Mouse (Mus musculus): ENCODE data around the gene Tm6sf1. TPM values are rescaled to one million over a fixed set of nuclear protein-coding genes. Genes with fewer than 3 reads are reported as not detected.

The Tm6sf1 gene
- polyA plus RNA-seq, 1 experiment from 2014 or later = 3.8 TPM

DNA sequence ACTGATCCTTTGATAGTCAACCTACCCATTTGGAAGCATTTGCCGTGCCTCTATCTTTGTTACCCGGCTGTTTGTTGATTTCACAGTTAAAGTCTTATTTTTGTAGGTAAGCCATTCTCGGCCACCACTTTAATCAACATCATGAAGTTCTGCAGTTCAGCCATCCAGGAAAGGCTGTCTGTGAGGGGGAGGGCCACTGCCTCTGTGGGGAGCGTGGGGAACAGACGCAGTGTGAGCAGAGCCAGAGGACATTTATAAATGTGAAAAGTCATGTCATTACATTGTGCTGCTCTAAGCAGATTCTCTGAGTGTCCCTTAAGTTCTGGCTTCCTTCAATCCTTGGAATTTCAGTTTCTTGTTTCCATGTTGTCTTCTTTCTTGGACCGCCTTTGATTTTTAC is 8.6 kb upstream of the Tm6sf1 start:
- CTCF ChIA-PET = no interaction called here
- no peak for ATAC-seq
- no peaks in the 10 kb centered on the region for H3K27me3 ChIP-seq
- POLR2A ChIA-PET = no interaction called here
- DNase-seq (ENCODE audit: low read depth, low spot score) = no peak
- in situ Hi-C loops (cut with MboI; ENCODE audit: low pct_unique_long_range_greater_than_20kb) = no loop called here
- no peak for TF ChIP-seq CTCF (IDR thresholded peaks at IDR 0.05)

DNA sequence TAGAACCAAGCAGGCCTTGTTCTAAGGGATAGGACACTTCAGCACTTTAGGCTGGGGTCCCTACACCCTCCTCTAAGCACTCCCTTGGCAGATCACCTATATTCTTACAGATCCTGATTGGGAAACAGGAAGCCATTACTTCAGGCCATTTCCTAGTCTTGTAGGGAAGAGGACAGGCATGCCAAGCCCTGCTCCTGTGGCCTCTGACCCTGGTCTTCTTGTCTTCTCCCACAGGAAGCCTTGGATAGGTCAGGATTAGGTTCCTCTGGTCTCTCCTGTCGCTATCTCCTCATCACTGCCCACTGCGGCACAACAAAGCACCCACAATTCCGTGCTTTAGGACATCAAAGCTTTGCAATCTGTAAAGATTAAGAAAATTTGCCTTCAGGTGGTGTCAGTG is 7.1 kb upstream of the Tm6sf1 start:
- TF ChIP-seq CTCF (IDR thresholded peaks at IDR 0.05) = no peak
- in situ Hi-C loops (cut with MboI; ENCODE audit: low pct_unique_long_range_greater_than_20kb) = no loop called here
- no peak for ATAC-seq
- DNase-seq (ENCODE audit: low read depth, low spot score) = no peak
- ChIA-PET CTCF (interaction anchor here (0.9 kb wide), 1 partner anchor 16 kb away, joined by 4 read pairs; no protein-coding TSS in a partner anchor), POLR2A (interaction anchor here (1.5 kb wide), 1 partner anchor 21 kb away, joined by 4 read pairs; no protein-coding TSS in a partner anchor)
- no peaks in the 10 kb centered on the region for H3K27me3 ChIP-seq

DNA sequence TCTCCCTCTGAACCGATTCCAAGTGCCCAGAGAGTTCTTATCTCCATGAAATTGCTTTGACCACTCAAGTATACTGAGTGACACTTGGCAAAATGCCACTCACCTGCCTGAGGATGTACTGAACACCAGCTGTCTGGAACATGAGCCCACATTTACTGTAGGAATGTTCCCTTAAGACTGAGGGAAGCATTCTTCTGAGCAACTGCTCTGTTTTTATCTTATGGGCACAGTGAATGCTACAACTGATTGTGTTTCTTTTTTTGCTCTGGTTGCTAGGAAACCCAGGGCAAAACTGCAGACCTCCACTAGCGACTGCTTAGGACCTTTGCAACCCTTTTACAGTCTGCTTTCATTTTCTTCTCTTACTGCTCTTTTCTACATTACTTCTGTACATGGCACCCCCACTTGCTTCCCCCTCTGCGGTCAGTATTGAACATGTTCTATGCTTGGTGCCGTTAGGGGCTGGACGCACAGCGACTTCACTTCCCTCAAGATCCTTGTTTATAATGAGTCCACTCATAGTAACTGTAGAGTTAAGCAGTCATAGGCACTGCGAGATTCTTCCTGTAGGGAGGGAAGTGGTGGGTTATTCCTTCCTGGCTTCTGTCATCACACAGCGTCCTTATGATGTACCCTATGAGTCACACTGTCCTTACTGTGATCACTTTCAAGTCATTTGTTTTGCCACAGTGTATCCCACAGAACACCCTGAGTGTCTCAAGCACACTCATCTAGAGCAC is 4.1 kb upstream of the Tm6sf1 start:
- ATAC-seq (no peak), DNase-seq (ENCODE audit: low read depth, low spot score) (no peak)
- in situ Hi-C loops (cut with MboI; ENCODE audit: low pct_unique_long_range_greater_than_20kb) = no loop called here
- no peaks in the 10 kb centered on the region for H3K27me3 ChIP-seq
- CTCF ChIA-PET = interaction anchor here (0.9 kb wide), 1 partner anchor 29 kb away, joined by 3 read pairs; no protein-coding TSS in a partner anchor
- no peak for TF ChIP-seq CTCF (IDR thresholded peaks at IDR 0.05)
- POLR2A ChIA-PET = no interaction called here

DNA sequence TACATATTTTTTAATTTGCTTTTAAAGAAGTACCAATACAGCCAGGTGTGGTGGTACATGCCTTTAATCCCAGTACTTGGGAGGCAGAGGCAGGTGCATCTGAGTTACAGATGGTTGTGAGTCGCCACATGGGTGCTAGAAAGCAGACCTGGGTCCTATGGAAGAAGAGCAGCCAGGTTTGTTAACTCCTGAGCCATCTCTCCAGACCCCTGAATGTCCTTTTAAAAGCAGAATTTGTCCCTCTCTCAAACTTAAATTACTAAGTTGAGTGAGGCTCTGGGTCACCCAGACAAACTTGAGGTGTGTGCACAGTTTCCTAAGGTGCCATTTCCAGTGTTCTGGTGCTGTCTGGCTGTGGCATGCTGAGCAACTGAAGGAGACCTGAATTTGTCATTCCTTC is 3.1 kb upstream of the Tm6sf1 start, which contains the start of gene Gm10160:
Gene Gm10160, minus strand, starts transcription at position 101 of the 400 bp plus-strand sequence.
- ATAC-seq = no peak
- H3K27me3 ChIP-seq = no peaks in the 10 kb centered on the region
- no peak for DNase-seq (ENCODE audit: low read depth, low spot score)
- in situ Hi-C loops (cut with MboI; ENCODE audit: low pct_unique_long_range_greater_than_20kb) = no loop called here
- ChIA-PET POLR2A (no interaction called here), CTCF (no interaction called here)
- TF ChIP-seq CTCF (IDR thresholded peaks at IDR 0.05) = no peak

DNA sequence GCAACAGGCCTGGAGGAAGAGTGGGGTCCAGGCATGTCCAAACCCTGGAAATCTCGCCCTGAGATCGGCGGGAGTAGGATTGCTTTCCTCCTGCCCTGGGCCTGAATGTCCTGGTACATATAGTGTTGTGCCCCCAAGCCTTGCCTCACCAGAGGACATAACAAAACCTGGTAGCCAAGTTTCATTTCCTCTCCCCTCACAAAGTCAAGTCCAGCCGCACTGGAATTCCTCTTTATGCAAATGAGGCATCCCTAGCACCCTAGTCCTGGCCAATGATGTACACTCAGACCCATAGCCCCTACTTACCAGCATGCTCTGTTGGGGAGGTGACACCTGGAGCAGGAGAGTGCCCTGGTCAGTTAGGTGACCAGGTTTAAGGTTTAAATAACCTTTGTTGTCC is 2.6 kb upstream of the Tm6sf1 start:
- no peaks in the 10 kb centered on the region for H3K27me3 ChIP-seq
- in situ Hi-C loops (cut with MboI; ENCODE audit: low pct_unique_long_range_greater_than_20kb) = no loop called here
- TF ChIP-seq CTCF (IDR thresholded peaks at IDR 0.05) = no peak
- ChIA-PET CTCF (no interaction called here), POLR2A (no interaction called here)
- ATAC-seq (no peak), DNase-seq (ENCODE audit: low read depth, low spot score) (no peak)

DNA sequence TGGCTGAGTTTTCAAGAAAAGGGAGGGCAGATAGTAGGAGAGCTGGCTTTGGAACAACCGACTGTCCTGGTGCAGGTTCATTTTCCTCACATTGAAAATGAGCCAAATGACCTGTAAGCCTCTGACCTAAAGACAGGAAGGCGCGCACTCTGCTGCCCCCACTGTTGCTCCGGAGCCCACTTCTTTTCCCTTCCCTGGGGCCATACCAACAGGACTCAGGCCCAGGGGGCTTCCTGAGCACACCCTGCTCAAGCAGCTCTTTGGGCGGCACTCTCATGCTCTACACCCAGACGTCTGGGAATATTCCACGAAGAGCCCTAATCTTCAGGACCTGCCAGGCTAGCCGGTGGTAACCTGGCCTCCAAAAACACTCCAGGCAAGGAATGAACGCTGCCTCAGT is 565 bp upstream of the Tm6sf1 start:
- no peaks in the 10 kb centered on the region for H3K27me3 ChIP-seq
- DNase-seq (ENCODE audit: low read depth, low spot score) (no peak), ATAC-seq (no peak)
- CTCF ChIA-PET = interaction anchor here (1.2 kb wide), 1 partner anchor 12 kb away, joined by 3 read pairs; no protein-coding TSS in a partner anchor
- no peak for TF ChIP-seq CTCF (IDR thresholded peaks at IDR 0.05)
- POLR2A ChIA-PET = no interaction called here
- in situ Hi-C loops (cut with MboI; ENCODE audit: low pct_unique_long_range_greater_than_20kb) = no loop called here

DNA sequence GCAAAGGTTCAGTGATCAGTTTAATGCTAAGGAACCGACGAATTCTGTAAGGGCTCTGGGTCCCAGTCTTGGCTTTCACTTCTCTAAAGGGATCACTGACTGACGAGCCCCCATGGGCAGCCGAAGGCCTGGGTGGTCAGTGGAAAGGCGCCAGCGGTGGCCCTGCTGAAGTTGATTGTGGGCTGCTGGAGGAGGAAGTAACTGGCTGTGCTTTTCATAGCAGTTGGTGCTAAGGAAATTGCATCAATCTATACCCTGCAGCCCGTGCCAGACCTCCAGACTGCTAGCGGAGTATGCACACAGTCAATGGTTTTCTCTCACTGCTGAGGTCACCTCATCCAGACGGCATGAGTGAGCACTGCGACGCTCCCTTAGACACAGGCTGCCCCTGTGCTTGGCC is 1.3 kb downstream of the Tm6sf1 start:
- DNase-seq (ENCODE audit: low read depth, low spot score) (no peak), ATAC-seq (no peak)
- ChIA-PET POLR2A (no interaction called here), CTCF (no interaction called here)
- in situ Hi-C loops (cut with MboI; ENCODE audit: low pct_unique_long_range_greater_than_20kb) = loop anchor here (10.0 kb wide), 1 partner anchor 265 kb away; no protein-coding TSS in a partner anchor
- no peaks in the 10 kb centered on the region for H3K27me3 ChIP-seq
- no peak for TF ChIP-seq CTCF (IDR thresholded peaks at IDR 0.05)

DNA sequence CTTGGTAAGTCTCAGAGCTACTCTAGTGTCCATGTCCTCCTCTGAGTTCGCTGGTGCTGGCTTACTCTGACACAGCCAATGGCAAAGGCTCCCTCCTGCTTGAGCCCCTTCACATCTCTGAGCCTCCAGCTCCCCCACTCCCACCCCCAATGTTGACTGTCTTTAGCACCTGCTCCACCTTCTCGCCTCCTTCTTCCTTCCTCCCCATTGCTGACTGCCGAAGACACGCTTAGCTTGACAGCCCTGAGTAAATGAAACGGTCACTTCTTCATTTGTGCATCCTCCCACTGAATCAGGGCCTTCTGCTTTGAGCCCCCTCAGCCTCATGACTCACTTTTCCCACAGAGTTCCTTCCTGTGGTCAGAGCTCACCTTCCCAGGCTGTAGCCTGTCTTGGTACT is 2.2 kb downstream of the Tm6sf1 start:
- TF ChIP-seq CTCF (IDR thresholded peaks at IDR 0.05) = no peak
- DNase-seq (ENCODE audit: low read depth, low spot score) = no peak
- H3K27me3 ChIP-seq = no peaks in the 10 kb centered on the region
- ATAC-seq = no peak
- ChIA-PET POLR2A (no interaction called here), CTCF (no interaction called here)
- in situ Hi-C loops (cut with MboI; ENCODE audit: low pct_unique_long_range_greater_than_20kb) = loop anchor here (10.0 kb wide), 1 partner anchor 264 kb away; no protein-coding TSS in a partner anchor

DNA sequence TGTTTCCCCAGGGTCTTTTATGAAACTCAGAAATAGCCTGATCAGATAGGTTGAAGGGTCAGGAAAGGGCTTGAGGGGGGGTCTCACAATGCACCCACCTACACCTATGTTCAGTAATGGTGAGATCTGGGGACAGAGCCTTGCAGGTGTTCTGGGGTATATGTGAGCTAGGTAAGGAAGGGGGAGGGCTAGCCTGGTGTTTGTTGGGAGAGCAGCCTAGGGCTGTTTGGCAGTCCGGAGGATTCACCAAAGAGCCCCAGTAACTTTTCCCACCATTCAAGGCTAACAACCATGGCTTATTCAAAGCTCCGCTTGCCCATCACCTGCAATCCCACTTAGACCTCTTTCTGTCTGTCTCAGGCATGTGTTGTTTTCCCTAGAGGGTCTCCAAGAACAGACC is 2.7 kb downstream of the Tm6sf1 start:
- POLR2A ChIA-PET = interaction anchor here (1.2 kb wide), 1 partner anchor 13 kb away, joined by 4 read pairs; no protein-coding TSS in a partner anchor
- DNase-seq (ENCODE audit: low read depth, low spot score) (no peak), ATAC-seq (no peak)
- CTCF ChIA-PET = no interaction called here
- no peak for TF ChIP-seq CTCF (IDR thresholded peaks at IDR 0.05)
- in situ Hi-C loops (cut with MboI; ENCODE audit: low pct_unique_long_range_greater_than_20kb) = loop anchor here (10.0 kb wide), 1 partner anchor 263 kb away; no protein-coding TSS in a partner anchor
- no peaks in the 10 kb centered on the region for H3K27me3 ChIP-seq

DNA sequence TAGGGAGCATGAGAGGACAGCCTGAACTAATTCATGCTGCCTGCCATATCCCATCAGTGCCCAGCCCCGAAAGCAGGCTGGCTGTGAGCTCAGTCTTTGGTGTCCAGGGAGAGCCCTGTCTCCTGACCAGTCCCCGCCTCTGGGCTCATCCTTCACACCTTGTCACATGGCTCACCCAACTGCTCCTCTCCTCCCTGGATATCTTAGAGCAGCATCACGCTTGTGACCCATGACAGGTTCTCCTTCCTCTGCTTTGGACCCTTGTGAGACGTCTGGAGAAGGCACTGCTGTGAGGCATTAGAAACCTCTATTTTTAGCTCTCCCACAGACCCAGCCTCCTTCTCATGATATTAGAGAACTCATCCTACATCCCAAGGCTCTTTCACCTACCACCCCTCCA is 3.1 kb downstream of the Tm6sf1 start:
- CTCF ChIA-PET = no interaction called here
- POLR2A ChIA-PET = interaction anchor here (1.2 kb wide), 1 partner anchor 12 kb away, joined by 4 read pairs; no protein-coding TSS in a partner anchor
- ATAC-seq = no peak
- TF ChIP-seq CTCF (IDR thresholded peaks at IDR 0.05) = no peak
- no peak for DNase-seq (ENCODE audit: low read depth, low spot score)
- no peaks in the 10 kb centered on the region for H3K27me3 ChIP-seq
- in situ Hi-C loops (cut with MboI; ENCODE audit: low pct_unique_long_range_greater_than_20kb) = loop anchor here (10.0 kb wide), 1 partner anchor 263 kb away; no protein-coding TSS in a partner anchor

Data from Patski (cell line).